Mouse (Mus musculus): ENCODE results near the gene AA467197.
A peak's percentile ranks its signal among the peaks of the same experiment; 100 is the strongest.

The AA467197 gene

DNA sequence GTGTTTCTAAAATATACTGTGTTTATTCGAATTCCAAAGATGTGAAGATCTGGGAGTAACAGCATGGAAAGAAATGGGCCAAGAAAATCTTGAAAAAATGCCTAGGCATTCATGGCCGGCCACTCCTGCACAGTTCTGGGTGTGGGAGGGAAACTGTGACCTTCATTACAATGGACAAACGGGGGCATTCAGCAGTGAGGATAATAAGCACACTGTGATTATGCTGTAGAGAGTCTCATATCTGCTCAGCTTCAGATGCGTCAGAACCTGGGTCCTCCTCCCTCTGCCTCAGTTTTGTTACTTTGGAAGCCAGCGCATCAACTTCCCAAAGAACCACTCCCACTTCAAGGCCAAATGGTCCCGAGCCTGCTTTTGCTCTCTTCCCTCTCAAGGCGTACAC lies 10.9 kb upstream of the AA467197 start:
- TF ChIP-seq GATA4 (IDR thresholded peaks at IDR 0.05; ENCODE audit: insufficient replicate concordance, low read length) = no peak

DNA sequence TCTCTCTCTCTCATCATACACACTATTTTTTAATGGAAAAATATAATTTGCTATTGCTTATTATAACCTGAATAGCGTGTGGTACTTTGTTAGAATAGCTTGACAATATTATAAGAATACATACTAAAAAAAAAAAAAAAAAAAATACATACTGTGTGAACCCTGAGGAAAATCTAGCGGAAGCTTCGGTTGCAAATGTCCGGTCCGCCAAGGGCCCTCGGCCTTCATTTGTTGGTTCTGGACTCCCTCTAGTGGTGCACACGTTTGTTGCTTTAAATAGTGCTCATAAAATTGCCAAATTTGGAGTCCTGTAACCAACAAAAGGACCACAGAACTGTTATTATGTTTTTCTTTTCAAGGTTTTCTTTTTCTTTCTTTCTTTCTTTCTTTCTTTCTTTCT lies 7.8 kb upstream of the AA467197 start:
- no peak for TF ChIP-seq GATA4 (IDR thresholded peaks at IDR 0.05; ENCODE audit: insufficient replicate concordance, low read length)

DNA sequence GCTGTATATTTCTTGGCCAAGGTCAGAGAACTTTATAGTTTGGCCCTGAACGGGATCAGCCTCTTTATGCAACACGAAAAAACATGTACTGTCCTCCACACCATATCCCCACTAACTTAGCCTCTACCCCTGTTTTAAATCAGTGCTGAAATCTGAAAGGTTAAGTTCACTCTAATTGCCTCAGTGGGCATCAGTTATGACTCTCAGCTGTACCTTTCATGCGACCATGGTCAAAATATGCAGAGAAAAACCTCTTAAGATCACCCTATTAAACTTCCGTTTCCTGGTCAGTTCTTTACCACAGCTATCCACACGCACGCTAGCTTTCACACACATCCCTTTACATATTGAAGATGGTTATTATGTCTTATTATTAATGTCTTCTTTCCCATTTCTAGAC lies 6.9 kb upstream of the AA467197 start:
- no peak for TF ChIP-seq GATA4 (IDR thresholded peaks at IDR 0.05; ENCODE audit: insufficient replicate concordance, low read length)

DNA sequence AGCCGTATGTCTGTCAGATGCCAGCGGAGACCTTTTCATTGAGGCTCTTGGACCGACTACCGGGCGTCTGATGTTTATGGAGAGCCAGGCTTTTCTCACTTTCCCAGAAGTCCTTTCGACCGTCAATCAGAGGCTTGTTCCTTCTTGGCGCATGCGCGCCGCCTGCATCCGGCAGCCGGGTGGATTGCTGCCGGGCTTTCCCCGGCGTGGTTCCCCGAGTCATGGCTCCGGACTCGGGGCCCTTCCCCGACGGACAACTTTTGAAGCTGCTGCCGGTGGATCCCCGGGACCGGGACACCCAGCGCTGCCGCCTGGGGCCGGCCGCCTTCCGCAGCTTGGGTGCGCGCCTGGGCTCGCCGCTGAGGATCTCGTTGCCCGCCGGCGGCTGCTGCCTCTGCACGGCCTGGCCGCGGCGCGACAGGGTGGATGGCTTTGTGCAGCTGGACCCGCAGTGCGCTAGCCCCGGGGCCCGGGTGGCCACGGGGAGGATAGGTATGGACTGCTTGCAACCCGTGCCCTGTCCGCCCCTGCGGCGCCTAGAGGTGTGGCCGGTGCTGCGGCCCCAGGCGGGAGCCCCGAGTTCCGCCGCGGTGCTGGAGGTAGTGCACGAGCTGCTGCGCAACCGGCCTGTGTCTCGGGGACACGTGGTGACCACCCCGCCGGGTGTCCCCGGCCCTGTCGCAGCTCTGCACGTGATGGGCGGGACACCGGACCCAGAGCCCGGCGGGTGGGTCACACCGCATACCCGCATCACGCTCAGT lies 6.1 kb upstream of the AA467197 start:
- TF ChIP-seq GATA4 (IDR thresholded peaks at IDR 0.05; ENCODE audit: insufficient replicate concordance, low read length) = 0 out of 2 replicates have a peak, but pooled peaks have one; percentile 8

DNA sequence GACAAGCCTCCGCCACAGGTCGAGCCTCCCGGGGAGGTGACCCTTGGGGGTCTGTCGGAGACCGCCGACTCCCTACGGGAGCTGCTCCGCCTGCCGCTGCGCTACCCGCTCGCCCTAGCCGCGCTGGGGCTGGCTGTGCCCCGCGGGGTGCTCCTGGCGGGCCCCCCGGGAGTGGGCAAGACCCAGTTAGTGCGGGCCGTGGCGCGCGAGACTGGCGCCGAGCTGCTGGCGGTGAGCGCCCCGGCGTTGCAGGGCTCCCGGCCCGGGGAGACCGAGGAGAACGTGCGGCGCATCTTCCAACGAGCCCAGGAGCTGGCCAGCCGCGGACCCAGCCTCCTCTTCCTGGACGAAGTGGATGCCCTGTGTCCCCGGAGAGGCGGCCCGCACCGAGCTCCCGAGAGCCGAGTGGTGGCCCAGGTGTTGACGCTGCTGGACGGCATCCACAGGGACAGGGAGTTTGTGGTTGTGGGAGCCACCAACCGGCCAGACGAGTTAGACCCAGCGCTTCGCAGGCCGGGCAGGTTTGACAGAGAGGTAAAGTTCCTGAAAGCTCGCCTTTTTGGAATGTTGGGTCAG lies 5.5 kb upstream of the AA467197 start:
- TF ChIP-seq GATA4 (IDR thresholded peaks at IDR 0.05; ENCODE audit: insufficient replicate concordance, low read length) = no peak

DNA sequence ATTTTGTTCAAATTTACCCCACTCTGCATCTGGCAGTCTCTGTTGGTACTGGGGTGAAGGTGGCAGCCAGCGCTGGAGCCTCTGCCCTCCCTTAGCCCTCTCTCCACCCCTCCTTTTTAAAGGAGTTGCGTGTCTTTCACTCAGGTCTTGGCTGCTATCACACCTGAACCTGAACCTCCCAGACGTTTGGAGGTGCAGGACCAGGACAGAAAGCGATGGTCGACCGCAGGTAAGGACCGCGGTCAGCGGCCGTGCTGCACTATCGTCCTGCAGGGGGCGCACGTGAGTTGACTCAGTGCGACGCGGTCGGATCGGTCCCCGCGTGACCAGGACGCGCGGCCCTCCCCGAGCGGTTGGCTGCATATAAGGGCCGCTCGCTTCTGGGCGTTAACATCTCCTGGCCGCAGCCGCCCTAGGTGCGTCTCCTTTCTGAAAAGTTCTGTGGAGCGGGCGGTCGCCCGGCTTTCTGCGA lies 776 bp downstream of the AA467197 start:
- TF ChIP-seq GATA4 (IDR thresholded peaks at IDR 0.05; ENCODE audit: insufficient replicate concordance, low read length) = no peak

DNA sequence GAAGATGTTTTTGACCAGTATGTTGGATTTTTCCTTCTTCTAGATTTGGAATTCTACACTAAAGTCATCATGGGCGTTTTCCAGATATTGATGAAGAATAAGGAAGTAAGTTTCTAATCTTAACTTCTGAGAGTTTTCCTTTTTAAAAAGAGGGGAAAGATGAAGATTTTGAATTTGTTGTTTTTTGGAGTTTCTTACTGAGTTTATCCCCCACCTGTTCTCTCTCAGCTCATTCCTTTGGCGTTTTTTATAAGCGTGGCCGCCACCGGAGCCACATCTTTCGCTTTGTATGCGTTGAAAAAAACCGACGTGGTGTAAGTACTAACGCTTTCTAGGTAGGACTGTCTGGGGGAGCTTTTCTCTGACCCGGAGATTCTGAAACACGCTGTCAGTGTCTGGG lies 1.2 kb downstream of the AA467197 start:
- no peak for TF ChIP-seq GATA4 (IDR thresholded peaks at IDR 0.05; ENCODE audit: insufficient replicate concordance, low read length)

DNA sequence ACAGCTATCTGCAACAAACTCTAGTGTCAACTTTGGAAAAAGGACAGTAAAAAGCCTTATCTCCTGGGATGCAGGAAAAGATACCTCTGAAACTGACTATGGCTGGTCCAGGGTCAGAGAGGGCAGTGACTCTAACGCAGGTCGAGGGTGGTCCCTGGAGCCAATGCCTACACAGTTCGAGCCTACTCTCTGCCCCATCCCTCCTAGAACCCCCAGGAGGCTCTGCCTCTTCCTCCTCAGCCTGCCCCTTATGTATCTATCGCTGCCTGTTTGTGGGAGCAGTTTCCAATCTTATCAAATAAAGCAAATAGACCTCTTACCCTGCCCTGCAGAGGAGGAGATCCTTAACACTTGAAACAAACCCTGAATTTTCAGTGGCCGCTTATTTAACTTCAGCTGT lies 1.9 kb downstream of the AA467197 start:
- no peak for TF ChIP-seq GATA4 (IDR thresholded peaks at IDR 0.05; ENCODE audit: insufficient replicate concordance, low read length)

DNA sequence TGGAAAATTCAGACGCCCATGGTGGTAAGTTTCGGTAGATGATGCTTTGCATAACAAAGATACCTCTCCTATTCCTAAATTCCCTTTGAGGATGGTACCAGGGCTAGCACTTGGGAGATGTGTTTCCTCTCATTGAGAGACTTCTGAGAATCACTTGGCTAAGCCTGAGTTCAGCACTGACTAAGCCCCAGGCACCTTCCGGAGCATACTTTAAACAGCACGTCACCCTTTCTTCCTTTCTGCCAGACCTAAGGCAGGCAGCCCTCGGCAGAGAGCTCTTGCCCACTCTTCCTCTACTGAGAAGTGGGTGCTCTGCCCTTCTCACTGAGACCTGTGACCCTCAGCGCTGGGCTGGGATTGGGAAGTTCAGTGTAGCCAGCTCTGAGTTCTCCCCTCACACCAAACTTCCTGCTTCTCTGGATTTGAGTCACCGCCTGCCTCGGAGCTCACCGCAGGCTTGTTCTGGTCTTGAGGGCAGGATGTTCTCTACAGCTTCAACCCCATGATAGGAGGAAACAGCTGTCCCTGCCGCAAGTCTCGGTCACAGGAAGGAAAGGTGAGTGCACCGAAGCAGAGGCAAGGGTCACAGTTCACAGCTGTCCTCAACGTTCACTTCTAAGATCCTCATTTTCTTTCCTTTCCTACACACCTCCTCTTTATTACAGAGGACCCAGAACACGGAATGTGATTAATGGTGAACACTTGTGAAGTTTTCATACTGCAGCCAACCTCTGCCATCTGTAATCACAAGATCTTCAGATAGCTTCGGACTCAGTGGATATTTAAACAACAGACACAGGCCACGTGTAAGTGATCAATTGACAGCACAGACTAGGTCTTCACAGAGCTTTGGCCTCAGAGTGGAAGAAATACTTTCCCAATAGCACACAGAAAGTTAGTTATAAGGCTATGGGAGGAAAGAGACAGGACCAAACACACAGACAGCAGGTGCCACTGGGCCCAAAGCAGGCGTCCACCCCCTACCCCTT lies 15.6 kb downstream of the AA467197 start:
- TF ChIP-seq GATA4 (IDR thresholded peaks at IDR 0.05; ENCODE audit: insufficient replicate concordance, low read length) = no peak

DNA sequence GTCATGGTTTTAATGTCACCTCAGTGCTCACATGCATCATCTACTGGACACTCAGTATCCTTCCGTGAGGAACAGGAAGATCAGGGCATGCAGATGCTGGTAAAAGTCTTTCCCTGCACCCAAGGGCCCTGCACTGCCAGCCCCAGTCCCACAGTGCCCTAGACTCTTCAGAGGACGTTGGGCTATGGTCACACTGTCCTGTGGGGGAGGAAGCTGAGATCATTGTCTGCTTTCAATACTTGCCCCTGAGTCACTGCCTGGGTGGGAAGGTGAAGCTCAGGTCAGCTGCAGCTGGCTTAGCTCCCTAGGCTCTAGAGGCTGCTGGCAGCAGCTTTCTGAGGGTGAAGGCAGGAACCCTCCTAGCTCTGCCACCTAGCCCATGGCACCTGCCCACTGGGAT lies 19.3 kb downstream of the AA467197 start:
- TF ChIP-seq GATA4 (IDR thresholded peaks at IDR 0.05; ENCODE audit: insufficient replicate concordance, low read length) = no peak

DNA sequence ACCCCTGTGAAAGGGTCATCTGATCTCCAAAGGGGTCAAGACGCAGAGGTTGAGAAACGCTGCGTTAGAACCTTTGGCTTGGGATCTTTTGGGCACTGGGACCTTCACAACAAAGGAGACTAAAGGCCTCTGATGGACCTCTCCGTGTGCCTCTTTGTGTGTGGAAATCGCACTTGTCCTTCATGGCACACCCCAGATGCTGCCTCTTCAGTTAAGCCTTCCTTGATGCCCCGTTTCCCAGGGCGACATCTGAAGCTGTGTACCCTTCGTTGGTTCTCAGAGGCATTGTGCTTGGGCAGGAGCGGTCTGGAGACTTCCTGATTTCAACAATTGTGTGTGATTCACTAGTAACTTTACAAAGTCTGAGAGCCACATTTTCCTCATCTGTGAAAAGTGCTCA lies 20.0 kb downstream of the AA467197 start:
- no peak for TF ChIP-seq GATA4 (IDR thresholded peaks at IDR 0.05; ENCODE audit: insufficient replicate concordance, low read length)

DNA sequence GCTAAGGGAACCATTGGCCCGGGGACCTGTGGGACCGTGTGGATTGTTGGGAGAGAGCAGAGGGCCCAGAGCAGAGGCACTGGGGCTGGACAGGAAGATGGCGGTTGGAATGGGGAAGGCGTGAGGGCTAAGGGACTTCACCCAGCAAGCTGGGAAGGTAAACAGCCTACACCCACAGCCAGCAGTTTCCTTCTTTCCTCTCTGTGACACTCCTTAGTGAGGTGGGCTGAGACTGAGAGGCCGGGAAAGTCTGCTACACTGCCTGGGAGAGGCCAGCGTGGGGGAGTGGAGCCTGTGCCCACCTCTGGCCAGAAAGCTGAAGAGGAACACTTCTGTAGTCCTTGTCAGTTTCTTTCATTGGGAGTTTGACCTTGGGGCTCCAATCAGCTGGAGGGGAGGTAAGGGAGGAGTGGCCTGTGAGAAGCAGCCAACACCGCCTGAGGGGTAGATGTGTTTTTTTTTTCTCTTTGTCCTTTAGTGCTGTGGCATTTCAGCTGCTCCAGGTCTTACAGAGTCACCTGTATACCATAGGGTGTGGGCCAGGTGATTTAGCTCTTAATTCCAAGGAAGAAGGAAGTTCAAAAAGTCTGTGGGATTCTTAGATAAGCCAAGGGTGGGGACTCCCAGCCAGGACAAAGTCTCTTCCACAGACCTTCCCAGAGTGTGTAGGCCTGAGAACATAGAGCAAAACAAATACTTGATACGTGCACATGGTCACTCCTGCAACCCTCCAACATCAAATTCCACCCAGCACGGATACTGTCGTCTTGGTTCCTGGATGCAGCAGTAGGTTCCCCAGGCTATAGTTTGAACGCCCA lies 21.1 kb downstream of the AA467197 start:
- TF ChIP-seq GATA4 (IDR thresholded peaks at IDR 0.05; ENCODE audit: insufficient replicate concordance, low read length) = no peak

DNA sequence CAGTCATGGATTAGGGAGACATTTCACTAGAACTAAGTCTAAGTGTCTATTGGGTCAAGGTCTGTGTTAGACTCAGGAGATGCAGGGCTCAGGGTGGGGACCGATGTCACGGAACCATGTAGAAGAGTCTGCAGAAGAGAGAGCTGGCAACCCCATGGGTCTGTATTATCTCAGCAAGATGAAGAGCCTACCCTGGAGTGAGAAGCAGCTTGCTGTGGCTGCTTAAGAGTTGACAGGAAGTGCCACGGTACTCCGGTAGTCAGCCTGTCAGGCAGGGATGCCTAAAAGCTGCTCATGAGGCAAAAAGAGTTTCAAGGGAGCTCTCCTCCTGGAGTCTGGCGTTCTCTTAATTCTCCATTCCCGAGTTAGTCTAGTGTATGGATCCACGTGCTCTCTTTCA lies 23.0 kb downstream of the AA467197 start:
- no peak for TF ChIP-seq GATA4 (IDR thresholded peaks at IDR 0.05; ENCODE audit: insufficient replicate concordance, low read length)

DNA sequence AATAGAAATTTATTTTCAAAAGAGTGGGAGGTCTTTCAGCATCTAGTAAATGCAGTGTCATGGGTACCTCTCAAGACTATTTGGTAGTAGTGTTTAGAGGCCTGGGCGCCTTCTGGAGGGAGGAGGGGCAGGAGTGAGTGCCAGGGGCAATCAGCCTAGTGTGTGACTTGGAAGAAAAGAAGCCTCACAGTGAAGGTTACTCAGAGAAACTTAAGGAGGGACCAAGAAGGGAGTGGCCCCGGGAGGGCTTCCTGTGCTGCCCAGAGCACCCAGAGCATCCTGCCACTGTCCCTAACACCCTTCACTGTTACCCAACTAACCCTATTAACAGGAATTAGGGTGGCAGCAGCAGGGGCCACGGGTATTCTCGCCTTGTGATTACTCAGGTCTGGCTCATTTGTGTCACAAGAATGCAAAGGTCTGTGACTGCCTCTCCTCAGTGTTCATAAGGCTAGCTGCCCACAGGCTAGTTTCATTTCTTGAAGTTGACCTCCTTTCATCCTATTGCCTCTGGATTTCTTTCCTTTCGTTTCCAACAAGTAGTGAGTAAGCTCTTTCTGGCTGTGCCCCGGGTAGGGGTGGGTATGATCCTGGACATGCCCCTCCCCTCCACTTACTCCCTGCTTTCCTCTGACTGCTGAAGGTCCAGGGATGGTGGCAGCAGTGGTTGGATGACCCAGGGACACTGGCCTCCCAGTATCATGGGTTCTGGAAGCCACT lies 28.6 kb downstream of the AA467197 start:
- TF ChIP-seq GATA4 (IDR thresholded peaks at IDR 0.05; ENCODE audit: insufficient replicate concordance, low read length) = no peak

Measured in liver, adult (tissue).